In genomic region chr6:77978476-77979240, GRCm38 (mm10) we compare ENCODE assay signal across 8 mouse cellular contexts. TPM values are rescaled to one million over a fixed set of nuclear protein-coding genes. Genes with fewer than 3 reads are reported as not detected.
DNase-seq lines count a peak whose midpoint lies in the region; ATAC-seq lines count a peak whose summit lies in the region.

No protein-coding gene starts in this region.

- H3K9me3 ChIP-seq in embryonic facial prominence, embryonic 10.5 days: no peaks in the 10 kb centered on the region
- H3K9me3 ChIP-seq in hindbrain, embryonic 12.5 days (replicated peaks): no peaks in the 10 kb centered on the region
- no peaks in the 10 kb centered on the region for H3K9me3 ChIP-seq in midbrain, embryonic 16.5 days (replicated peaks; ENCODE audit: control insufficient read depth, low read length, poor library complexity, severe bottlenecking)

- no peaks in the 10 kb centered on the region for H3K36me3 ChIP-seq in embryonic facial prominence, embryonic 10.5 days (replicated peaks)
- H3K36me3 ChIP-seq in hindbrain, embryonic 12.5 days: no peaks in the 10 kb centered on the region
- H3K36me3 ChIP-seq in midbrain, embryonic 16.5 days (ENCODE audit: control insufficient read depth, insufficient read depth, low read length): no peaks in the 10 kb centered on the region

- WGBS in embryonic facial prominence, embryonic 10.5 days: 17% methylated on average over 10 of the region's 10 CpGs
- WGBS in hindbrain, embryonic 12.5 days: 12% methylated on average over 10 of the region's 10 CpGs
- WGBS in midbrain, embryonic 16.5 days: 5% methylated on average over 10 of the region's 10 CpGs

- peak overlapping the region; percentile 87 for H3K27ac ChIP-seq in embryonic facial prominence, embryonic 10.5 days (replicated peaks)
- peak overlapping the region; percentile 95 for H3K27ac ChIP-seq in hindbrain, embryonic 12.5 days
- peak overlapping the region; percentile 97 for H3K27ac ChIP-seq in midbrain, embryonic 16.5 days (ENCODE audit: low read length)

- H3K4me1 ChIP-seq in embryonic facial prominence, embryonic 10.5 days: peaks cover 22% of the 10 kb centered on the region
- H3K4me1 ChIP-seq in hindbrain, embryonic 12.5 days: peaks cover 25% of the 10 kb centered on the region
- peaks cover 29% of the 10 kb centered on the region for H3K4me1 ChIP-seq in midbrain, embryonic 16.5 days (ENCODE audit: control insufficient read depth, insufficient read depth, low read length)

- H3K9ac ChIP-seq in hindbrain, embryonic 12.5 days: peak overlapping the region; percentile 77
- H3K9ac ChIP-seq in midbrain, embryonic 16.5 days (ENCODE audit: low read depth, low read length): peak overlapping the region; percentile 89

- DNase-seq in layer of hippocampus, postnatal 10 days (ENCODE audit: low spot score in 2 of 2): peak; percentile 25 to 29
- no peak for DNase-seq in layer of hippocampus, adult 9-10 months (ENCODE audit: low spot score)
- no peak for DNase-seq in embryonic facial prominence, embryonic 10.5 days (ENCODE audit: low spot score)
- DNase-seq in adrenal gland, postnatal 14 days: no peak
- DNase-seq in ovary, postnatal 14 days (ENCODE audit: low spot score): no peak

- peak overlapping the region; percentile 72 for H3K4me3 ChIP-seq in embryonic facial prominence, embryonic 10.5 days
- H3K4me3 ChIP-seq in hindbrain, embryonic 12.5 days: peak overlapping the region; percentile 65
- peak overlapping the region; percentile 70 for H3K4me3 ChIP-seq in midbrain, embryonic 16.5 days (ENCODE audit: low read depth, low read length)

- peak overlapping the region; percentile 57 for H3K4me2 ChIP-seq in hindbrain, embryonic 12.5 days (replicated peaks)
- H3K4me2 ChIP-seq in midbrain, embryonic 16.5 days (ENCODE audit: low read length): peak overlapping the region; percentile 75

- peak; percentile 36 for ATAC-seq in hindbrain, embryonic 12.5 days (ENCODE audit: low FRiP score)
- peak; percentile 52; the same call in 1 of the 2 replicates for ATAC-seq in midbrain, embryonic 16.5 days
- ATAC-seq in activated CD4-positive, CD25-positive, alpha-beta regulatory T cell, adult 4 months: no peak

- H3K27me3 ChIP-seq in embryonic facial prominence, embryonic 10.5 days (replicated peaks; ENCODE audit: low read depth, poor library complexity, severe bottlenecking): no peaks in the 10 kb centered on the region
- no peaks in the 10 kb centered on the region for H3K27me3 ChIP-seq in hindbrain, embryonic 12.5 days
- no peaks in the 10 kb centered on the region for H3K27me3 ChIP-seq in midbrain, embryonic 16.5 days (ENCODE audit: control insufficient read depth, insufficient read depth, low read depth, low read length)

RNA-seq across cellular contexts. Expression of gene Ctnna2, which starts 0.8 kb away (rescaled TPM):
- total RNA-seq in layer of hippocampus, postnatal 10 days (2021): 100 to 1,000 TPM; 149 to 158 TPM
- polyA plus RNA-seq in embryonic facial prominence, embryonic 10.5 days (2016; fragmentation: Nextera tagmentation; extraction: Ambion mirVana): 11.4 and 12.0 TPM in 2 replicates
- polyA plus RNA-seq in hindbrain, embryonic 12.5 days (2016; fragmentation: Nextera tagmentation; extraction: Ambion mirVana): 96.8 and 98.5 TPM in 2 replicates
- polyA plus RNA-seq in midbrain, embryonic 16.5 days (2015; fragmentation: Nextera tagmentation; extraction: Ambion mirVana): 146 and 158 TPM in 2 replicates
- polyA plus RNA-seq in activated CD4-positive, CD25-positive, alpha-beta regulatory T cell, adult 4 months (2017; shearing (Covaris generic)): under 1 TPM in 1 of 2 experiments, not detected in 1; 0.13 TPM
- total RNA-seq in adrenal gland, postnatal 14 days (2021): 2.2 and 3.3 TPM in 2 replicates

Comparison
In these comparisons a context has a peak if more than half of its experiments do, and no peak if none do; other contexts are left out.
1. DNase-seq: peak in layer of hippocampus, postnatal 10 days (2 of 2); none in layer of hippocampus, adult 9-10 months (single experiment), embryonic facial prominence, embryonic 10.5 days (single experiment), adrenal gland, postnatal 14 days (single experiment) and ovary, postnatal 14 days (single experiment).
2. RNA of gene Ctnna2, which starts 0.8 kb away (polyA plus RNA-seq): 146 to 158 TPM in midbrain, embryonic 16.5 days, 96.8 to 98.5 TPM in hindbrain, embryonic 12.5 days and 11.4 to 12.0 TPM in embryonic facial prominence, embryonic 10.5 days; 0.13 TPM in activated CD4-positive, CD25-positive, alpha-beta regulatory T cell, adult 4 months; every median in the first group is over 10 times any median in the second.
3. Peak in every context shown above with its lines, with median percentiles within 50 percentile points of each other: H3K27ac ChIP-seq and H3K4me3 ChIP-seq.